Mouse (Mus musculus): ENCODE data around the gene Pbld1.

GRCm38 (mm10) chr10:63024580-63024910, 35.4 kb upstream of the Pbld1 start:
- TF ChIP-seq POLR2A (IDR thresholded peaks at IDR 0.05; ENCODE audit: low read depth, low read length) (no peak), CTCF (IDR thresholded peaks at IDR 0.05; ENCODE audit: extremely low read depth, insufficient read length, insufficient replicate concordance, low read depth, low read length) (peak; percentile 47; the same call in 1 of the 2 replicates)
